Mouse (Mus musculus) liver, embryonic 14.5 days (tissue): ENCODE results near the gene Cs.

Source experiments
- CTCF ChIP-seq: IDR thresholded peaks from 2 replicates; pipeline ENCODE4 v1.5.1; 2016; ENCODE audit warnings: antibody characterized with exemption, low read depth, control low read depth
- EP300 ChIP-seq: IDR thresholded peaks from 2 replicates; pipeline ENCODE4 v1.6.1; 2016; ENCODE audit warnings: antibody characterized with exemption, low read depth

- TF ChIP-seq EP300 (no peak), CTCF (no peak)
Observed at GRCm38 (mm10) chr10:128321641-128322040, 15.9 kb upstream of the Cs start.
